Mouse (Mus musculus): ENCODE measurements at regions not wholly inside any gene's neighbourhood (a gene's known extent, or its start where the extent isn't known, plus 50 kb on each side); places are given as distances from the start of the nearest gene placed in this dataset.
"Not testable (repeated sequence)": the region's sequence is repeated elsewhere in the genome, so short reads cannot be mapped to it uniquely, and the experiment has no call there.

DNA sequence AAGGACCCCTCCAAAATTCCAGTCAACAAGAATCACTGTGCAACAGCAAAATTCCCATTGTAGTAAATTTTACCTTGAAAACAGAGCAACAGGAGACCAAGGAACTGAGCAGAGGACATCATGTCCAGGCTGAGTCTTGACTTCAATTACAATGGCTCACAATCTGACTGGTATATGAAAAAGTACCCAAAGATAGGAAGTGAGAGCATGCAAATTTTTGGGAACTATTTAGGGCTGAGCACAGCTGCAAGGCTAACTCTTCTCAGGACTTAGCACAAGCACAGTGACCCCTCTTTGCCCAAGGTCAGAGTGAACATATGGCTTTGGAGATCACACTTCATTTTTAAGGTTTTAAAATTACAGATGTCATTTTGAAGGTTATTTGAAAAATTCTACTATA, 1096.7 kb upstream of the Tacstd2 start:
- not testable (repeated sequence) for DNase-seq (ENCODE audit: inconsistent ontology term)

GRCm38 (mm10) chr6:68631787-68632186, 1096.2 kb upstream of the Tacstd2 start:
- DNase-seq (ENCODE audit: inconsistent ontology term) = no peak

- DNase-seq (ENCODE audit: inconsistent ontology term) = no peak
Observed at GRCm38 (mm10) chr6:68606033-68606432, 1070.4 kb upstream of the Tacstd2 start.
